Comparison of ENCODE assay signal across 12 mouse cellular contexts in genomic region chr5:114188900-114189464, GRCm38 (mm10). TPM values are rescaled to one million over a fixed set of nuclear protein-coding genes. Genes with fewer than 3 reads are reported as not detected.
A peak's percentile ranks its signal among the peaks of the same experiment; 100 is the strongest.
DNase-seq lines count a peak whose midpoint lies in the region; ATAC-seq and TF ChIP-seq lines count a peak whose summit lies in the region.
"Had no signal": no experiment of that assay in that cellular context is flagged by ENCODE, and none has a peak within 500 bp of the region (broad histone marks: within the 10 kb centered on the region; RNA-seq: fewer than 3 reads in every experiment).

No protein-coding gene starts in this region.

- H3K4me1 ChIP-seq in midbrain, embryonic 13.5 days (replicated peaks), result no peaks in the 10 kb centered on the region
- H3K4me1 ChIP-seq in thymus, adult 2 months (replicated peaks; ENCODE audit: control insufficient read depth, insufficient read depth, low read length), result peaks cover 6% of the 10 kb centered on the region; the same call in 1 of the 2 replicates
- H3K4me1 ChIP-seq: liver, embryonic 13.5 days had no signal

- H3K4me2 ChIP-seq in midbrain, embryonic 13.5 days (replicated peaks), result no peak overlapping the region
- H3K4me2 ChIP-seq: liver, embryonic 13.5 days had no signal

- H3K9me3 ChIP-seq in midbrain, embryonic 13.5 days, result no peaks in the 10 kb centered on the region
- H3K9me3 ChIP-seq: liver, embryonic 13.5 days had no signal

- no peak overlapping the region for H3K27ac ChIP-seq in midbrain, embryonic 13.5 days
- no peak overlapping the region for H3K27ac ChIP-seq in thymus, adult 2 months (ENCODE audit: control insufficient read depth, insufficient read depth, low read length)
- H3K27ac ChIP-seq: liver, embryonic 13.5 days had no signal

- no peak for TF ChIP-seq POLR2A in thymus, adult 2 months (IDR thresholded peaks at IDR 0.05; ENCODE audit: control insufficient read depth, extremely low read depth, insufficient read depth, low read length, poor library complexity)

- peak; percentile 2 for DNase-seq in embryo, embryonic 10.5 days (ENCODE audit: low spot score)
- no peak for DNase-seq in embryo, embryonic 10 days (ENCODE audit: low spot score)
- peak; percentile 50 for DNase-seq in kidney, postnatal 14 days
- DNase-seq in kidney, adult 18-20 months, result no peak
- peak; percentile 16 for DNase-seq in 416B (ENCODE audit: low read depth)
- peak; percentile 81 for DNase-seq in ZHBTc4 (ENCODE audit: low read depth, low spot score)
- no peak for DNase-seq in thymus, adult 2 months
- DNase-seq: cerebellum, postnatal 36 days; heart, postnatal 36 days; liver, embryonic 13.5 days had no signal

- ATAC-seq in midbrain, embryonic 13.5 days, result no peak

- WGBS in midbrain, embryonic 13.5 days, result 81% methylated on average over 12 of the region's 12 CpGs
- WGBS in thymus, adult 2 months, result 89% methylated on average over 12 of the region's 12 CpGs

- H3K4me3 ChIP-seq in midbrain, embryonic 13.5 days (replicated peaks), result no peak overlapping the region
- H3K4me3 ChIP-seq in thymus, adult 2 months (ENCODE audit: control insufficient read depth, insufficient read depth, low read length), result no peak overlapping the region
- H3K4me3 ChIP-seq: liver, embryonic 13.5 days; megakaryocyte, embryonic 14.5 days had no signal

- H3K9ac ChIP-seq in midbrain, embryonic 13.5 days (replicated peaks), result no peak overlapping the region
- H3K9ac ChIP-seq: liver, embryonic 13.5 days had no signal

- TF ChIP-seq CTCF in thymus, adult 2 months (IDR thresholded peaks at IDR 0.05; ENCODE audit: borderline replicate concordance, control insufficient read depth, extremely low read depth, insufficient read depth, low read length, poor library complexity), result no peak; the same call in 1 of the 2 replicates

- H3K27me3 ChIP-seq in midbrain, embryonic 13.5 days, result no peaks in the 10 kb centered on the region
- no peaks in the 10 kb centered on the region for H3K27me3 ChIP-seq in thymus, adult 2 months (ENCODE audit: control insufficient read depth, insufficient read depth, low read length)

- H3K36me3 ChIP-seq in midbrain, embryonic 13.5 days, result no peaks in the 10 kb centered on the region
- H3K36me3 ChIP-seq in thymus, adult 2 months (ENCODE audit: control insufficient read depth, insufficient read depth, low read length), result no peaks in the 10 kb centered on the region
- H3K36me3 ChIP-seq: liver, embryonic 13.5 days had no signal

RNA-seq across cellular contexts. Expression of gene Acacb, which starts 42.6 kb away (rescaled TPM):
- polyA plus RNA-seq in midbrain, embryonic 13.5 days (2015; fragmentation: Nextera tagmentation; extraction: Ambion mirVana), result 2.4 and 2.9 TPM in 2 replicates
- polyA plus RNA-seq in thymus, adult 2 months (2012; rRNA removed), result 20.1 and 24.4 TPM in 2 replicates

RNA-seq across cellular contexts. Expression of gene Ung, which starts 58.8 kb away (rescaled TPM):
- 14.8 and 17.4 TPM in 2 replicates for polyA plus RNA-seq in midbrain, embryonic 13.5 days (2015; fragmentation: Nextera tagmentation; extraction: Ambion mirVana)
- 21.7 and 28.9 TPM in 2 replicates for polyA plus RNA-seq in thymus, adult 2 months (2012; rRNA removed)

Comparison
In these comparisons a context has a peak if more than half of its experiments do, and no peak if none do; other contexts are left out.
1. DNase-seq: peak in embryo, embryonic 10.5 days (single experiment), kidney, postnatal 14 days (single experiment), 416B (single experiment) and ZHBTc4 (single experiment); none in embryo, embryonic 10 days (single experiment), kidney, adult 18-20 months (single experiment) and thymus, adult 2 months (single experiment).